Mouse (Mus musculus) heart, adult 2 months (tissue): ENCODE data around the gene Ppef2.

Experiments
- CTCF ChIP-seq: fragments of 200-600 bp; IDR thresholded peaks from 2 replicates; pipeline ENCODE4 v1.8.1; 2022; ENCODE audit warnings: antibody characterized with exemption, mild to moderate bottlenecking, moderate library complexity
- EP300 ChIP-seq: fragments of 200-500 bp; IDR thresholded peaks from 2 replicates; pipeline ENCODE4 v1.6.1; 2011; ENCODE audit warnings: low read depth, low read length, control low read depth; ENCODE audit not compliant: insufficient read depth
- POLR2A ChIP-seq: fragments of 200-500 bp; IDR thresholded peaks from 2 replicates; pipeline ENCODE4 v1.6.1; 2011; ENCODE audit warnings: mild to moderate bottlenecking, low read depth, low read length, control low read depth; ENCODE audit not compliant: insufficient read depth

DNA sequence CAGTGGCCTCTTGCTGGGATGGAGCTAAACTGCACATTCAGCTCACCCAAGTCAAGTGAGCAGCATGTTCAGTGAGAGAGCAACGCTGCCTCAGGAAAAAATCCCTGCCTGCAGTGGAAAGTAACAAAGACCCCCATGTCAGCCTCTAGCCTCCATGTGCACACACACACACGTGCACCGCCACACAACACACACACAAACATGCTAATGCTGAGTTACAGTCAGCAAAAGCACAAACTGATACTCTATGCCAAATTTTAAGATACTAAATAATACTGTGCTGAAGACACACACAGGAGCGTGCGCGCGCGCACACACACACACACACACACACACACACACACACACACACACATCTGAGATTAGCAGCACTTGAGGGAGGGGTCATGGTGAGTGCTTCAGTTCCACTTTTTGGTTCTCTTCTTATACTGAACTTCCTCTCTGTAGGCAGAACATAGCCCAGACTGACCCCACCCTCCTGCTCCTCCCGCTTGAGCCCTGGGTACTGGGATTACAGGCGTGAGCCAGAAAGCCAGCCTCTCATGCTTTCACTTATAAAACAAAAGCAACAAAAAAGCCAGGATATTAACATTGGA lies 23.0 kb upstream of the Ppef2 start:
- TF ChIP-seq CTCF (no peak), POLR2A (no peak), EP300 (no peak)
